Mouse (Mus musculus) hematopoietic stem cell, adult 5-6 weeks (primary cell): ENCODE data around the gene Krtap19-1. TPM values are rescaled to one million over a fixed set of nuclear protein-coding genes. Genes with fewer than 3 reads are reported as not detected.

Source experiments
- ATAC-seq, 2 experiments: fragments of 125-278 bp in 1 of 2; replicated peaks in 1 of 2; 2 replicates each; pipeline ENCODE4 v1.8.0; 2016 to 2017; ENCODE audit warnings: inconsistent platforms in 2 of 2, mild to moderate bottlenecking in 2 of 2, moderate number of reproducible peaks in 2 of 2, low read depth in 1 of 2, moderate TSS enrichment in 1 of 2; ENCODE audit not compliant: low FRiP score in 2 of 2, poor library complexity in 2 of 2, severe bottlenecking in 2 of 2, insufficient read depth in 1 of 2, low TSS enrichment in 1 of 2
- total RNA-seq: library from RNA; stranded (forward); fragments of 172-1452, 232-1000 nt; gene quantifications from 2 replicates; pipeline ENCODE4 v1.2.3, GENCODE M21; 2017

The Krtap19-1 gene
- total RNA-seq, result not detected in 2 replicates

GRCm38 (mm10) chr16:88869311-88869710, at the start of gene Krtap19-1:
TSS of gene Krtap19-1 (minus strand) at chr16:88869411.
- ATAC-seq, result no peak

- ATAC-seq, result no peak
Observed at GRCm38 (mm10) chr16:88896357-88896756, 27.1 kb upstream of the Krtap19-1 start, which contains the start of gene Krtap19-5. TSS of gene Krtap19-5 (minus strand) at chr16:88896457.

GRCm38 (mm10) chr16:88886870-88887269, 17.7 kb upstream of the Krtap19-1 start:
- ATAC-seq, result no peak

GRCm38 (mm10) chr16:88884989-88885388, 15.8 kb upstream of the Krtap19-1 start, which contains the start of gene Krtap19-4:
TSS of gene Krtap19-4 (minus strand) at chr16:88885089.
- no peak for ATAC-seq

- no peak for ATAC-seq
Observed at GRCm38 (mm10) chr16:88877938-88878337, 8.7 kb upstream of the Krtap19-1 start, which contains the start of gene Krtap19-3. TSS of gene Krtap19-3 (minus strand) at chr16:88878038.

- no peak for ATAC-seq
Observed at GRCm38 (mm10) chr16:88874169-88874568, 5.0 kb upstream of the Krtap19-1 start, which contains the start of gene Krtap19-2. TSS of gene Krtap19-2 (minus strand) at chr16:88874269.

GRCm38 (mm10) chr16:88864887-88865407, 4.3 kb downstream of the Krtap19-1 start:
- ATAC-seq, result no peak

GRCm38 (mm10) chr16:88851450-88851849, 17.8 kb downstream of the Krtap19-1 start:
- ATAC-seq, result peak in 1 of 2 experiments; percentile 53; a peak in 2 of 4 replicates

GRCm38 (mm10) chr16:88848558-88848957, 20.7 kb downstream of the Krtap19-1 start:
- ATAC-seq, result no peak

GRCm38 (mm10) chr16:88847363-88847762, 21.8 kb downstream of the Krtap19-1 start:
- no peak for ATAC-seq

- no peak for ATAC-seq
Observed at GRCm38 (mm10) chr16:88826978-88827377, 42.2 kb downstream of the Krtap19-1 start.

- no peak for ATAC-seq
Observed at GRCm38 (mm10) chr16:88826095-88826652, 43.0 kb downstream of the Krtap19-1 start, which contains the start of gene Krtap14. TSS of gene Krtap14 (minus strand) at chr16:88826145.

- ATAC-seq, result no peak
Observed at GRCm38 (mm10) chr16:88823736-88824135, 45.5 kb downstream of the Krtap19-1 start.

GRCm38 (mm10) chr16:88820066-88820465, 49.1 kb downstream of the Krtap19-1 start, which contains the start of gene Krtap15:
TSS of gene Krtap15 (plus strand) at chr16:88820215.
- ATAC-seq, result no peak

Other genes starting within 250 kb of the Krtap19-1 start
- gene 2310079G19Rik, start 241.7 kb downstream of the Krtap19-1 start, total RNA-seq, result not detected in 2 replicates
- gene Krtap26-1, start 221.6 kb downstream of the Krtap19-1 start, total RNA-seq, result not detected in 2 replicates
- gene Krtap27-1, start 197.7 kb downstream of the Krtap19-1 start, total RNA-seq, result not detected in 2 replicates
- gene 2310061N02Rik, start 161.4 kb downstream of the Krtap19-1 start, total RNA-seq, result not detected in 2 replicates
- not detected in 2 replicates for gene Krtap13-1, start 140.5 kb downstream of the Krtap19-1 start, total RNA-seq
- not detected in 2 replicates for gene Krtap13, start 117.8 kb downstream of the Krtap19-1 start, total RNA-seq
- gene 2310034C09Rik, start 110.6 kb downstream of the Krtap19-1 start, total RNA-seq, result not detected in 2 replicates
- not detected in 2 replicates for gene 2310057N15Rik, start 95.2 kb downstream of the Krtap19-1 start, total RNA-seq
- not detected in 2 replicates for gene Gm5965, start 91.5 kb downstream of the Krtap19-1 start, total RNA-seq
- not detected in 2 replicates for gene Gm20741, start 57.2 kb downstream of the Krtap19-1 start, total RNA-seq
- not detected in 2 replicates for gene Krtap15, start 49.2 kb downstream of the Krtap19-1 start, total RNA-seq
- gene Krtap14, start 43.3 kb downstream of the Krtap19-1 start, total RNA-seq, result not detected in 2 replicates
- not detected in 2 replicates for gene Krtap19-2, start 4.9 kb upstream of the Krtap19-1 start, total RNA-seq
- gene Krtap19-3, start 8.6 kb upstream of the Krtap19-1 start, total RNA-seq, result not detected in 2 replicates
- gene Krtap19-4, start 15.7 kb upstream of the Krtap19-1 start, total RNA-seq, result not detected in 2 replicates
- not detected in 2 replicates for gene Krtap19-5, start 27.0 kb upstream of the Krtap19-1 start, total RNA-seq
- not detected in 2 replicates for gene Krtap19-9b, start 62.9 kb upstream of the Krtap19-1 start, total RNA-seq
- not detected in 2 replicates for gene Krtap16-3, start 93.5 kb upstream of the Krtap19-1 start, total RNA-seq
- not detected in 2 replicates for gene Krtap22-2, start 141.3 kb upstream of the Krtap19-1 start, total RNA-seq
- not detected in 2 replicates for gene Gm10229, start 145.9 kb upstream of the Krtap19-1 start, total RNA-seq
- gene Krtap6-1, start 162.3 kb upstream of the Krtap19-1 start, total RNA-seq, result not detected in 2 replicates
- not detected in 2 replicates for gene Gm10228, start 172.1 kb upstream of the Krtap19-1 start, total RNA-seq
- not detected in 2 replicates for gene Krtap6-5, start 178.5 kb upstream of the Krtap19-1 start, total RNA-seq
- gene 1110025L11Rik, start 194.6 kb upstream of the Krtap19-1 start, total RNA-seq, result not detected in 2 replicates
- not detected in 2 replicates for gene Krtap6-3, start 214.6 kb upstream of the Krtap19-1 start, total RNA-seq